Mouse (Mus musculus): Measurements from ENCODE around the gene Mmaa. TPM values are rescaled to one million over a fixed set of nuclear protein-coding genes. Genes with fewer than 3 reads are reported as not detected.

Mmaa gene
- polyA plus RNA-seq, 1 experiment from 2014 or later, result 6.9 TPM

- no peak for DNase-seq (ENCODE audit: low spot score)
Observed at GRCm38 (mm10) chr8:79225586-79225985, 69.2 kb downstream of the Mmaa start.

GRCm38 (mm10) chr8:79224363-79224762, 70.4 kb downstream of the Mmaa start:
- no peak for DNase-seq (ENCODE audit: low spot score)

- DNase-seq (ENCODE audit: low spot score), result no peak
Observed at GRCm38 (mm10) chr8:79222752-79223141, 72.0 kb downstream of the Mmaa start.

DNA sequence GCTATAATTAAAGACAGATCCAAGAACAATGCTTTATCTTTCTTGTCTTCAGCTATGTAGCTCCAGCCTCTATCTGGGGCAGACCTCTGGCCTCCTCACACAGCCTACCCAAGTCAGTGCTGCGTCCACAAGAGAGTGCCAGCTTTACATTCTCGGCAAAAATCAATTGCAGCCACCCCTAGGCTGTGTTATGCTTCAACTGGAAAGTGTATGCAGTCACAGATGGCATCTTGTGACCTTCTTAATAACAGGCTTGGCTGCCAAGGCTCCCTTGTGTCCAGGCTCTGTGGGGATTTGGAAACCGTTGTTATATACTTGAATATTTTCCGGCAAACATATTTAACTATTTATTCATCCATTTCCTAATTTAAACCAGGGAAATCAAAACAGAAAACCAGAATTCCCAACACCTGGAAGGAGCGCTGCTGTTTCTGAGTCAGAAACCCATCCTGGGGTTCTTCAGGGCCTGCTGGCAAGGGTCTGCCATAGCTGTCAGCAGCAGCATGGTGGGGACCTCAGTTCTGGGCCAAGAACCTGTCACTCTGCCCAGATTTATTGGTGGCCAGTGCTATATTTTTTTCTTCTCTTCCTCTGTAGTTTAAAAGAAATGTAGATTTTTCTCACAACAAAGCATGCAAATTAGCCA, 72.5 kb downstream of the Mmaa start:
- DNase-seq (ENCODE audit: low spot score), result no peak

Other genes starting within 250 kb of the Mmaa start
- not detected in 2 replicates for gene 1700011L22Rik, start 46.4 kb downstream of the Mmaa start, polyA plus RNA-seq (2015; fragmentation: Nextera tagmentation; extraction: Ambion mirVana)
- gene Smad1, start 104.6 kb upstream of the Mmaa start, polyA plus RNA-seq (2015; fragmentation: Nextera tagmentation; extraction: Ambion mirVana), result 25.4 and 26.5 TPM in 2 replicates

Measured in thymus, postnatal 0 days (tissue).